Mouse (Mus musculus) bone marrow, adult 2 months (tissue): Measurements from ENCODE around the gene Fgd3.

ENCODE experiments used
- CTCF ChIP-seq: fragments of 200-500 bp; IDR thresholded peaks from 2 replicates; pipeline ENCODE4 v1.5.1; 2011; ENCODE audit warnings: low read length, control low read depth; ENCODE audit not compliant: control insufficient read depth, insufficient read depth
- POLR2A ChIP-seq: fragments of 200-500 bp; IDR thresholded peaks from 2 replicates; pipeline ENCODE4 v1.6.1; 2011; ENCODE audit warnings: low read depth, mild to moderate bottlenecking, control low read depth, low read length, borderline replicate concordance; ENCODE audit not compliant: control insufficient read depth

GRCm38 (mm10) chr13:49356090-49356489 lies 36.0 kb upstream of the Fgd3 start:
- no peak for TF ChIP-seq CTCF
- TF ChIP-seq POLR2A: no peak
